Mouse (Mus musculus) MEL (cell line): Measurements from ENCODE around the gene Chrm3. TPM values are rescaled to one million over a fixed set of nuclear protein-coding genes. Genes with fewer than 3 reads are reported as not detected.

ENCODE experiments used
- DNase-seq: peaks from one replicate; pipeline ENCODE4 v3.0.0; 2011; ENCODE audit warnings: low read depth, low spot score
- H3K27ac ChIP-seq: 2 replicates; pipeline ENCODE4 v1.5.1; 2012; ENCODE audit warnings: low read depth, mild to moderate bottlenecking, control low read depth, low read length, moderate library complexity; ENCODE audit not compliant: control insufficient read depth
- H3K27me3 ChIP-seq, 2 experiments: fragments of 150-350 bp in 1 of 2; sonication (generic) in 1 of 2; 2 replicates each; pipeline ENCODE4 v1.6.1; 2012; ENCODE audit warnings: low read length in 2 of 2, mild to moderate bottlenecking in 2 of 2, improper control_type of control experiment in 1 of 2, moderate library complexity in 1 of 2; ENCODE audit not compliant: insufficient read depth in 2 of 2, control insufficient read depth in 1 of 2
- H3K36me3 ChIP-seq, 2 experiments: 2 replicates each; pipeline ENCODE4 v1.6.1; 2012 to 2014; ENCODE audit warnings: low read length in 2 of 2, improper control_type of control experiment in 1 of 2, inconsistent platforms in 1 of 2, mild to moderate bottlenecking in 1 of 2; ENCODE audit not compliant: insufficient read depth in 2 of 2, control insufficient read depth in 1 of 2
- H3K4me1 ChIP-seq, 2 experiments: fragments of 150-350 bp in 1 of 2; sonication (generic) in 1 of 2; 2 replicates each; pipeline ENCODE4 v1.6.1; 2012; ENCODE audit warnings: low read length in 2 of 2, improper control_type of control experiment in 1 of 2, mild to moderate bottlenecking in 1 of 2; ENCODE audit not compliant: insufficient read depth in 2 of 2, control insufficient read depth in 1 of 2
- H3K4me3 ChIP-seq, 2 experiments: fragments of 150-350 bp in 1 of 2; sonication (generic) in 1 of 2; 2 replicates each; pipeline ENCODE4 v1.5.1; 2012; ENCODE audit warnings: low read depth in 2 of 2, low read length in 2 of 2, mild to moderate bottlenecking in 2 of 2, moderate library complexity in 2 of 2, control low read depth in 1 of 2, improper control_type of control experiment in 1 of 2; ENCODE audit not compliant: control insufficient read depth in 1 of 2, insufficient read depth in 1 of 2
- H3K79me2 ChIP-seq: 2 replicates; pipeline ENCODE4 v1.6.1; 2012; ENCODE audit warnings: mild to moderate bottlenecking, low read length, moderate library complexity; ENCODE audit not compliant: control insufficient read depth, poor library complexity, insufficient read depth
- H3K9ac ChIP-seq: 2 replicates; pipeline ENCODE4 v1.6.1; 2012; ENCODE audit warnings: low read depth, mild to moderate bottlenecking, control low read depth, low read length, moderate library complexity; ENCODE audit not compliant: control insufficient read depth, poor library complexity, severe bottlenecking
- H3K9me3 ChIP-seq: fragments of 150-350 bp; sonication (generic); replicated peaks from 2 replicates; pipeline ENCODE4 v1.6.1; 2012; ENCODE audit warnings: mild to moderate bottlenecking, low read length, improper control_type of control experiment, moderate library complexity; ENCODE audit not compliant: insufficient read depth
- BHLHE40 ChIP-seq: IDR thresholded peaks from 2 replicates; pipeline ENCODE4 v1.6.1; 2012; ENCODE audit warnings: low read depth, mild to moderate bottlenecking, inconsistent platforms, low read length, improper control_type of control experiment, borderline replicate concordance
- CTCF ChIP-seq, 3 experiments: IDR thresholded peaks in 2 of 3; conservative IDR thresholded peaks in 1 of 3; 2 replicates each; pipeline ENCODE4 v1.5.1; 2011 to 2012; ENCODE audit warnings: low read length in 3 of 3, low read depth in 2 of 3, mild to moderate bottlenecking in 2 of 3, improper control_type of control experiment in 1 of 3, inconsistent platforms in 1 of 3, mixed read lengths in 1 of 3, moderate library complexity in 1 of 3; ENCODE audit not compliant: control insufficient read depth in 1 of 3, insufficient read depth in 1 of 3, poor library complexity in 1 of 3, severe bottlenecking in 1 of 3
- ELF1 ChIP-seq: IDR thresholded peaks from 2 replicates; pipeline ENCODE4 v1.6.1; 2014; ENCODE audit warnings: low read depth, mild to moderate bottlenecking, inconsistent platforms, low read length, improper control_type of control experiment, moderate library complexity
- EP300 ChIP-seq, 2 experiments: IDR thresholded peaks; 2 replicates each; pipeline ENCODE4 v1.6.1; 2011; ENCODE audit warnings: improper control_type of control experiment in 2 of 2, low read length in 2 of 2, low read depth in 1 of 2, mild to moderate bottlenecking in 1 of 2
- GATA1 ChIP-seq: IDR thresholded peaks from 2 replicates; pipeline ENCODE4 v1.6.1; 2011; ENCODE audit warnings: low read depth, low read length, improper control_type of control experiment
- JUND ChIP-seq: IDR thresholded peaks from 2 replicates; pipeline ENCODE4 v1.6.1; 2011; ENCODE audit warnings: low read depth, mild to moderate bottlenecking, improper control_type of control experiment, low read length
- KAT2A ChIP-seq: conservative IDR thresholded peaks from 2 replicates; pipeline ENCODE4 v1.6.1; 2012; ENCODE audit warnings: low read depth, low read length, improper control_type of control experiment, inconsistent platforms
- MAX ChIP-seq: IDR thresholded peaks from 2 replicates; pipeline ENCODE4 v1.6.1; 2011; ENCODE audit warnings: low read length, improper control_type of control experiment
- MAZ ChIP-seq: IDR thresholded peaks from 2 replicates; pipeline ENCODE4 v1.6.1; 2012; ENCODE audit warnings: low read depth, mild to moderate bottlenecking, inconsistent platforms, low read length, improper control_type of control experiment
- MEF2A ChIP-seq: IDR thresholded peaks from 2 replicates; pipeline ENCODE4 v1.6.1; 2014; ENCODE audit warnings: low read depth, mild to moderate bottlenecking, inconsistent platforms, low read length, improper control_type of control experiment; ENCODE audit not compliant: poor library complexity, insufficient replicate concordance, severe bottlenecking; ENCODE audit errors: extremely low read depth
- MYB ChIP-seq: IDR thresholded peaks from 2 replicates; pipeline ENCODE4 v1.6.1; 2011; ENCODE audit warnings: mild to moderate bottlenecking, low read depth, low read length, improper control_type of control experiment
- MYC ChIP-seq: IDR thresholded peaks from 2 replicates; pipeline ENCODE4 v1.6.1; 2011; ENCODE audit warnings: low read depth, mild to moderate bottlenecking, low read length, improper control_type of control experiment, moderate library complexity
- NELFE ChIP-seq: IDR thresholded peaks from 2 replicates; pipeline ENCODE4 v1.6.1; 2011; ENCODE audit warnings: low read depth, low read length, improper control_type of control experiment
- NRF1 ChIP-seq: IDR thresholded peaks from 2 replicates; pipeline ENCODE4 v1.6.1; 2014; ENCODE audit warnings: low read depth, mild to moderate bottlenecking, inconsistent platforms, low read length, improper control_type of control experiment, moderate library complexity; ENCODE audit not compliant: poor library complexity, insufficient read depth, severe bottlenecking
- POLR2A ChIP-seq, 2 experiments: IDR thresholded peaks; 2 replicates each; pipeline ENCODE4 v1.6.1; 2011 to 2012; ENCODE audit warnings: low read length in 2 of 2, mild to moderate bottlenecking in 2 of 2, control low read depth in 1 of 2, improper control_type of control experiment in 1 of 2, low read depth in 1 of 2, moderate library complexity in 1 of 2; ENCODE audit not compliant: control insufficient read depth in 1 of 2, insufficient read depth in 1 of 2, poor library complexity in 1 of 2
- POLR2AphosphoS2 ChIP-seq: IDR thresholded peaks from 2 replicates; pipeline ENCODE4 v1.6.1; 2011; ENCODE audit warnings: low read length, improper control_type of control experiment
- POLR2AphosphoS5 ChIP-seq: IDR thresholded peaks from 2 replicates; pipeline ENCODE4 v1.6.1; 2012; ENCODE audit warnings: low read depth, borderline replicate concordance, mild to moderate bottlenecking, inconsistent platforms, low read length, moderate library complexity, mixed read lengths
- RAD21 ChIP-seq: IDR thresholded peaks from 2 replicates; pipeline ENCODE4 v1.6.1; 2011; ENCODE audit warnings: mild to moderate bottlenecking, low read depth, low read length, improper control_type of control experiment
- RCOR1 ChIP-seq: IDR thresholded peaks from 2 replicates; pipeline ENCODE4 v1.6.1; 2012; ENCODE audit warnings: low read depth, mild to moderate bottlenecking, inconsistent platforms, low read length, improper control_type of control experiment
- SIN3A ChIP-seq: IDR thresholded peaks from 2 replicates; pipeline ENCODE4 v1.6.1; 2012; ENCODE audit warnings: low read length, improper control_type of control experiment, inconsistent platforms
- SMC3 ChIP-seq: IDR thresholded peaks from 2 replicates; pipeline ENCODE4 v1.6.1; 2011; ENCODE audit warnings: low read depth, low read length, improper control_type of control experiment
- TBP ChIP-seq: IDR thresholded peaks from 2 replicates; pipeline ENCODE4 v1.8.0; 2011; ENCODE audit warnings: low read depth, low read length, improper control_type of control experiment
- TCF12 ChIP-seq: IDR thresholded peaks from 2 replicates; pipeline ENCODE4 v1.6.1; 2014; ENCODE audit warnings: low read depth, mild to moderate bottlenecking, inconsistent platforms, low read length, improper control_type of control experiment, moderate library complexity
- UBTF ChIP-seq: IDR thresholded peaks from 2 replicates; pipeline ENCODE4 v1.6.1; 2012; ENCODE audit warnings: low read depth, mild to moderate bottlenecking, inconsistent platforms, low read length, improper control_type of control experiment, moderate library complexity, borderline replicate concordance; ENCODE audit not compliant: insufficient read depth
- USF1 ChIP-seq: IDR thresholded peaks from 2 replicates; pipeline ENCODE4 v1.6.1; 2014; ENCODE audit warnings: low read depth, mild to moderate bottlenecking, inconsistent platforms, low read length, improper control_type of control experiment, moderate library complexity
- ZMIZ1 ChIP-seq: IDR thresholded peaks from 2 replicates; pipeline ENCODE4 v1.6.1; 2012; ENCODE audit warnings: low read depth, mild to moderate bottlenecking, inconsistent platforms, low read length, improper control_type of control experiment, moderate library complexity
- ZNF384 ChIP-seq: IDR thresholded peaks from 2 replicates; pipeline ENCODE4 v1.6.1; 2012; ENCODE audit warnings: low read depth, mild to moderate bottlenecking, inconsistent platforms, low read length, improper control_type of control experiment
- polyA plus RNA-seq, 2 experiments: library from polyadenylated mRNA; stranded (reverse) in 1 of 2; unstranded in 1 of 2; fragments of >175 nt in 1 of 2; fragments of >200 nt in 1 of 2; gene quantifications; 2 replicates each; pipeline versions ENCODE4 v1.2.1 to v1.2.4; 2012; ENCODE audit warnings: low replicate concordance in 2 of 2, low read depth in 1 of 2; ENCODE audit not compliant: insufficient read length in 2 of 2, insufficient read depth in 1 of 2, missing spikeins in 1 of 2
- total RNA-seq: library from RNA; depleted of rRNA; stranded (reverse); fragments of 300-350 nt; gene quantifications from 2 replicates; pipeline ENCODE4 v1.2.3, GENCODE M21; 2012

The Chrm3 gene
- total and polyA plus RNA-seq, 3 experiments, result not detected

DNA sequence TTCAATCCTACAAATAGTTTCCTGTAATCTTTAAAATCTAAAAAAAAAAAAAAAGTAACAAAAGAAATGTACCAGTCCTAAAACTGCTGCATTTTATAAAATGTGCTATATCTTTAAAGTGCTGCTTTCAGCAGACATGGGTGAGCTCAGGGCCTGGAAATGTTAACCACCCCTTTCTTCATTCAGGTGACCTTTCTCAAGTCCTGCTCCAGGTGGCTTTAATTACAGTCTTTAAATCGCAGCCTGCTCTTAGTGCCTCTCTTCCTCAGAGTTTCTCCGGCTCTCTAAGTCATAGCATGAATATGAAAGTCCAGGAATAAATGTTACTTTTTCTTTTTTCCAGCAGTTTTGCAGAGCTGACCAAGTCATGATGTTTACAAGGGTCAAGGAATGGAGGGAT, 229.6 kb downstream of the Chrm3 start:
- no peaks in the 10 kb centered on the region for H3K79me2 ChIP-seq
- TF ChIP-seq RCOR1 (no peak), SIN3A (no peak), SMC3 (no peak), NELFE (no peak), TBP (no peak), JUND (no peak), KAT2A (no peak), MYC (no peak), POLR2AphosphoS5 (no peak), RAD21 (no peak)
- TF ChIP-seq, all 39 proteins: peak for 0
- H3K27ac ChIP-seq, result no peak overlapping the region
- no peak overlapping the region for H3K9ac ChIP-seq
- no peak overlapping the region for H3K4me3 ChIP-seq
- H3K36me3 ChIP-seq, result no peaks in the 10 kb centered on the region
- DNase-seq, result no peak
- H3K27me3 ChIP-seq, result no peaks in the 10 kb centered on the region
- H3K9me3 ChIP-seq, result no peaks in the 10 kb centered on the region
- no peaks in the 10 kb centered on the region for H3K4me1 ChIP-seq

DNA sequence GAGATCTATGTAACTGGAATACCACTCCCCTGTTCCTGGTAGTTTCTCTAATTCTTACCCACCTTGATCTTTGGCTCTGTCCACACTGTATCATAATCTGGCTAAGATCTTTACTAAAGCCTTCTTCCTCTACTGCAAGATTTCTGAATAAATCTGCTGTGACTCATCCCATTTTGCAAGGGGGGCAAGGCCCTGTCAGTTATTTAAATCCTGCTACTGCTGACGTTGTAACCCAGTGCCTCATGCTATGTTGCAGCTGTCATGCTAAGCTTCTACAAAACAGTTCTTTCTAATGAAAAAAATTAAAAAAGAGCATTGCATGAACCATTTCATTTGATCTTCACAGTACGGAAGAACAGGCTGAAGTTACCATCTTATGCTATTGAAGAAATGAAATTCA, 248.4 kb downstream of the Chrm3 start:
- Histone ChIP-seq H3K36me3 (no peaks in the 10 kb centered on the region), H3K4me3 (no peak overlapping the region), H3K27ac (no peak overlapping the region), H3K27me3 (no peaks in the 10 kb centered on the region; a peak in 1 of 4 replicates), H3K4me1 (no peaks in the 10 kb centered on the region), H3K9me3 (no peaks in the 10 kb centered on the region), H3K9ac (no peak overlapping the region), H3K79me2 (no peaks in the 10 kb centered on the region)
- no peak for TF ChIP-seq RAD21
- no peak for TF ChIP-seq TCF12
- no peak for TF ChIP-seq SMC3
- TF ChIP-seq GATA1, result no peak
- TF ChIP-seq NRF1, result no peak
- no peak for TF ChIP-seq MAX
- TF ChIP-seq MEF2A, result no peak
- DNase-seq, result no peak

DNA sequence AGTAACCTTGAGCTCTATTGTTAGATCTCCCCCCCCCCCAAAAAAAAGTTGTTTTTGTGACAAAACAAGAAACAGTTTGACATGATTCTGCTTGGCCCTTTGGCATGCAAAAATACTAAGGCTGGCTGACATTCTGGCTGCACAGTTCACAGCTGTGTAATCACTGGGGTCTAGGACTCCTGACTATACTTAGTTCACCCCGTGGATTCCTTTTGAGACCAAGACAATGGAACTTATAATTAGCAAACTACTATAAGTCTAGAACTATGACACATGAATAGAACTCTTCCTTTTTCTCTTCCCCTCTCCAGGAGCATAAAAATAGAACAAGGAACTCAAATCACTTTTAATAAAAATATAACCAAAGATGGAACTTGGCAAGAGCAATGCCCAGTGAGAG, 251.1 kb downstream of the Chrm3 start:
- DNase-seq, result no peak
- Histone ChIP-seq H3K4me3 (no peak overlapping the region), H3K4me1 (no peaks in the 10 kb centered on the region), H3K27ac (no peak overlapping the region), H3K27me3 (no peaks in the 10 kb centered on the region; a peak in 1 of 4 replicates), H3K9me3 (no peaks in the 10 kb centered on the region), H3K9ac (no peak overlapping the region), H3K79me2 (no peaks in the 10 kb centered on the region), H3K36me3 (no peaks in the 10 kb centered on the region)
- no peak for TF ChIP-seq CTCF (IDR thresholded peaks at IDR 0.05 in 2 of 3, conservative IDR thresholded peaks at IDR 0.05 in 1 of 3; ENCODE audit: control insufficient read depth in 1 of 3, insufficient read depth in 1 of 3, low read depth in 2 of 3, low read length in 3 of 3, poor library complexity in 1 of 3, severe bottlenecking in 1 of 3)
- TF ChIP-seq ELF1, result no peak
- TF ChIP-seq ZNF384, result no peak
- TF ChIP-seq MEF2A, result no peak
- TF ChIP-seq TBP, result no peak
- TF ChIP-seq POLR2A (IDR thresholded peaks at IDR 0.05; ENCODE audit: control insufficient read depth in 1 of 2, insufficient read depth in 1 of 2, low read depth in 1 of 2, low read length in 2 of 2, poor library complexity in 1 of 2), result no peak
- no peak for TF ChIP-seq RAD21
- no peak for TF ChIP-seq JUND
- TF ChIP-seq EP300 (IDR thresholded peaks at IDR 0.05; ENCODE audit: low read depth in 1 of 2, low read length in 2 of 2), result no peak
- TF ChIP-seq UBTF, result no peak
- TF ChIP-seq BHLHE40, result no peak
- no peak for TF ChIP-seq ZMIZ1
- TF ChIP-seq POLR2AphosphoS2, result no peak
- no peak for TF ChIP-seq USF1
- TF ChIP-seq MYB, result no peak
- TF ChIP-seq MAZ, result no peak
- no peak for TF ChIP-seq KAT2A
- TF ChIP-seq MYC, result no peak
